Mouse (Mus musculus) lung, adult 2 months (tissue): Measurements from ENCODE around the gene Fam189a2.

Experiments
- CTCF ChIP-seq: fragments of 200-500 bp; IDR thresholded peaks from 2 replicates; pipeline ENCODE4 v1.5.1; 2011; ENCODE audit warnings: mild to moderate bottlenecking, low read length, control low read depth; ENCODE audit not compliant: insufficient read depth
- POLR2A ChIP-seq: fragments of 200-500 bp; IDR thresholded peaks from 2 replicates; pipeline ENCODE4 v1.6.1; 2011; ENCODE audit warnings: low read depth, mild to moderate bottlenecking, control low read depth, low read length, borderline replicate concordance; ENCODE audit errors: extremely low read depth

GRCm38 (mm10) chr19:24054904-24055303 lies 24.1 kb upstream of the Fam189a2 start:
- TF ChIP-seq CTCF (no peak), POLR2A (no peak)
